Mouse (Mus musculus) erythroid progenitor cell, adult 5-6 weeks (primary cell): ENCODE data around the gene Ugt1a7c. TPM values are rescaled to one million over a fixed set of nuclear protein-coding genes. Genes with fewer than 3 reads are reported as not detected.

Source experiments
- ATAC-seq: replicated peaks from 2 replicates; pipeline ENCODE4 v1.8.0; 2016; ENCODE audit warnings: moderate number of reproducible peaks, mild to moderate bottlenecking, moderate TSS enrichment, inconsistent platforms; ENCODE audit not compliant: poor library complexity, low FRiP score, severe bottlenecking
- total RNA-seq, 2 experiments: library from RNA; stranded (forward) in 1 of 2; stranded (reverse) in 1 of 2; fragments of 150-400 nt in 1 of 2; fragments of 186-747, 209-891 nt in 1 of 2; gene quantifications; 2 replicates each; pipeline versions ENCODE4 v1.2.3 to v1.2.4; 2015 to 2017; ENCODE audit warnings: low replicate concordance in 2 of 2

Gene Ugt1a7c
- total RNA-seq, 2 experiments from 2014 or later = 7.5 to 11.5 TPM

DNA sequence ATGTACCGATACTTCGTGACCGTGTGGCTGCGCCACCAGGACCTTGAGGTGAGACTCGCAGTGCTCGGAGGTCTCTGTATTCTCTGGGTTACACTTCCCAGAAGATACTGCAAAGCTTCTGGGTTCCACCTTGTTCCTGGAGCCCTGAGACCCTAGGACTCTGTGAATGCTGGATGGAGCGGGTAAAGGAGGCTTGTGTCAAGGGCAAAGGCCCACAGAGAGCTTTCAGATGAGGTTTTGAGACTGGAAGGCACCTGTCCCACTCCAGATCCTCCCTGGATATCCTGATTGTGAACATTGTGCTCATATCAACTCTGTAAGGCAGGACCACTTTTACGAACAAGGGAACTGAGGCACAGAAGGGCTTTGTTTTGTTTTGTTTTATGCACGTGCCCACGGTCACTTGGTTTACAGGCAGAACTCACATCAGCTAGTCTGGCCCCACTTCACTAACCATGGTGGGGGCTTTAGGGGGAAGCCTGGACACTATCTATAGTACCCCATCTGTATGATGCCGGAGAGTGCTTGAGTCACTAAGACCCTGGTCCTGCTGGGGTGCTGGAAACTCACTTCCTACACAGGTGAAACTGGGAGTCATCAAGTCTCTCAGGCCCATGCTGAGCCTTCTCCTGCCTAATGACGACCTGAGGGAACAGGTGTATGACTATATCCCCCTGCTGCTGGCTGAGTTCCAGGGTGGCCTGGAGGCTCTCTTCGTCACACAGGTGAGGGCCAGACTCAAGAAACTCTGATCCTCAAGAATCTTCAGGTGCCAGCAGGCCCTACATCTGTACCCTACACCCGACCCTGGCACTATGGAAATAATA is 138.8 kb downstream of the Ugt1a7c start:
- no peak for ATAC-seq

- no peak for ATAC-seq
Measured at GRCm38 (mm10) chr1:88234248-88234610, 139.4 kb downstream of the Ugt1a7c start.

DNA sequence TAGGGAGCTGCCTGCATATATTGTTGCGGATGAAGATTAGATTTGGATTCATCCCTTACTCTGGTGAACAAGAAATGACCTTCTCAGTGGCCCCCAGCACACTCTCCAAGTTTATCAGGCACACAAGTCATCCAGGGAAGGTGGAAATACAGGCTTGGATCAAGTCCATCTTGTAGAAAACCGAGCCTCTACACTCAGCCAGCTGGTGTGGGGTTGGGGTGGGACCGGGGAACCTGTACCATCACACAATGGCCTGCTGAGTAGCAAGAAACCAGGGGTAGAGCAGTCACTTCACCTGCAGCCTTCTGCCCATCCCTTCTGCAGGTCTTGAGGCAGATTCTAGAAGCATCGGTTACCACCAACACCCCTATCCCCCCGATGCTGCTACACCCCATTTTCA is 139.8 kb downstream of the Ugt1a7c start:
- ATAC-seq = no peak

GRCm38 (mm10) chr1:88235046-88235893 is 140.4 kb downstream of the Ugt1a7c start:
- no peak; the same call in 1 of the 2 replicates for ATAC-seq

- no peak for ATAC-seq
Measured at GRCm38 (mm10) chr1:88235894-88236415, 141.1 kb downstream of the Ugt1a7c start.

DNA sequence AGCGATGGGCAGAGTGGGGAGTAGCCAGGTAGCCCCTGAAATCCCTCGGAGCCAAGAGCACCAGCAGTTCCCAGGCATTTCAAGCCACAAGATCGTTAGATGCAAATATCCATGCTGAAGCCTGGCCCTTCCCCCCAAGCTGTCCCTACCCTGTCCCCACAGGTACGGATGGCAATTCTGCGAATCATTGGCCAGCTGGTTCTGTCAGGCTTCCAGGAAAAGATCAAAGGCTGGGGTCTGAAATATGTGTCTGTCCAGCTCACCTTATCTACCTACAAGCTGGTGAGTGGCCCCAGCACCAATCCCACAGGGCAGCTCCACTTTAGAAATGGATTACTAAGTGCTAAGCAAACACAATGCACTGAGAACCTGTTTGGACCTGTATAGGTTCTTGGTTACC is 142.4 kb downstream of the Ugt1a7c start:
- ATAC-seq = no peak

GRCm38 (mm10) chr1:88238771-88239170 is 143.9 kb downstream of the Ugt1a7c start:
- no peak for ATAC-seq

DNA sequence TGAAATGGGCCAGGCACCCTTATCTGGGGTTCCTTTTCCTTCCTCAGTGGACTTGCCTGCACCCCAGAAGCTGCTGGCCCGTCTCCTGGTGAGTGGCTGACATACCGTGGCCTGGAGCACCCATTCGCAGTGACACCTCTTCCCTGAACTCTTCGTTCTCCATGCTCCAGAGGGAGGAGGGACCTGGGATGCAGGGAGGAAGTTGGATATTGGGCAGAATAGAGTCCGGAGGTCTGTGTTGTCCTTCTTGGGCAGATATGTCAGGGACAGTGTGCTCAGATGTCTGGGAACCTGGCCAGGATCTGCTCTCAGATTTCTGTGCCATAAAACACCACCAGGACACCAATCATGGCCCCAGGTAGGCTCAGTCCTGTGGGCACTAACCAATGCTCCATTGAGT is 145.2 kb downstream of the Ugt1a7c start:
- ATAC-seq = no peak

- no peak for ATAC-seq
Measured at GRCm38 (mm10) chr1:88240579-88240978, 145.7 kb downstream of the Ugt1a7c start.

DNA sequence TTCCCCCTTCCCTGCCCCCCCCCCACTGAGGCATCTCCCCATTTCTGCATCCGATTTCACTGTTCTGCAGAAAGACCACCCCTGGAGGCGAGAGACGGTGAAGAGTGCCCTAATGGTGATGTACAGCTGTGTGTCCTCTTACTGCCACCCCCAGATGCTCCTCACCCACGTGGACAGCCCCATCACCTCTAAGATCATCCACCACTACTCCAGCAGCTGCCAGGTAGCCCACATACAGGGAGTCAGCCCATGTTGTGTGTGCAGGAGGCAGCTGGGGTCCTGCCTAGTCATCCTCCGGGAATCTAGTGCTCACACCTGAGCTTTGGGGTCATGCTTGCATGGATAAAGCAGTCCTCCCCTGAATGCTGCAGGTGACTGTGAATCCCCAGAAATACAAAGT is 149.0 kb downstream of the Ugt1a7c start:
- ATAC-seq = no peak

- no peak for ATAC-seq
Measured at GRCm38 (mm10) chr1:88245881-88246280, 151.0 kb downstream of the Ugt1a7c start.

DNA sequence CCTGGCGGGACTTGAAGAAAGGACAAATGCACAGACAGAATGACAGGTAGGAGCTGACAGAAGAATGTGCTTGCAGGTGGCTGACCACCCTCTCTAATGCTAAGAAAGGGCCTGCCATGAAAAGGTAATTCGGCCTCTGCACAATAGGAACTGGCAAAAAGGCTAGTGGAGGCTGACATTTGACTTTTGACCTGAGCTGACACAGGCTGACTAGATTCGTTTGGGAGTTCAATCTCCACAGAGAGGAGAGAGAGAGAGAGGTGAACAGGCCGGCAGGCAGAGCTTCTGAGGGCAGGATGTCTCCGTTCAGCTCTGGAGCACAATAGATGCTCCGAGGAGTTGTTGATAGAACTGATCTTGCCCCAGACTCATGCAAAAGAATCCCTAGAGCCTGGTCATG is 151.5 kb downstream of the Ugt1a7c start:
- no peak for ATAC-seq

DNA sequence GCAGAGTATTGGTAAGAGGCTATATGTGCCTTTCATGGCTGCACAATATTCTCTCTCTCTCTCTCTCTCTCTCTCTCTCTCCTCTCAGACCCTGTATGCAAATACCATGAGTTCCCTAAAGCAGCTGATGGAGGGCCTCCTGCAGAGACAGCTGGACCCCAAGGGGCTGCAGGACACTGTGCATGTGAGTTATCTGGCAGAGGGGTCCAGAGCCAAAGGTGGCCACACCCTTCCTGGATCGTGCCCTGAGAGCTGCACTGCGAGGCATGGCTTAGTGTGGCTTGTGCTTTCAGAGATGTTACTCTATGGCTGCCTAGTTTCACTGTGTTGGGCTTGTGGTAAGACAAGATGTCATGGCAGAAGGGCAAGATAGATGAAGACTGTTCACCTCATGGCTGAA is 152.8 kb downstream of the Ugt1a7c start:
- ATAC-seq = no peak

DNA sequence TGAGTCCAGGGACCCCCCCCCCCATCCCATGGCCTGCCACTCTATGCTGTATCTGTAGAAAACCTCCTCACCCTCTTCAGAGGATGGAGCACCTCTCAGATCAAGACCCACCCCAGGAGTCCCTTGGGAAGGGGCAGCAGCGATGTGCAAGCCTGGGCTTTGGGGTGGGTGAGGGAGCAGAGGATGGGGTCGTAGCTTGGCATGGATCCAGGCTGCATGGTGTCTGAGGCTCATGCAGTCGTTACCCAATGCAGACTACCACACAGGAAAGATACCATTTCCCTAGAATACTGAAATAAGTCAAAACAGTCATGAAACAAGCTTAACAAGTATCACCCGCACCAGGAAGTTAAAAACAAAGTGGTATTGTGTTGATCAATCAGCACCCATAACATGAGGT is 153.8 kb downstream of the Ugt1a7c start:
- ATAC-seq = no peak

DNA sequence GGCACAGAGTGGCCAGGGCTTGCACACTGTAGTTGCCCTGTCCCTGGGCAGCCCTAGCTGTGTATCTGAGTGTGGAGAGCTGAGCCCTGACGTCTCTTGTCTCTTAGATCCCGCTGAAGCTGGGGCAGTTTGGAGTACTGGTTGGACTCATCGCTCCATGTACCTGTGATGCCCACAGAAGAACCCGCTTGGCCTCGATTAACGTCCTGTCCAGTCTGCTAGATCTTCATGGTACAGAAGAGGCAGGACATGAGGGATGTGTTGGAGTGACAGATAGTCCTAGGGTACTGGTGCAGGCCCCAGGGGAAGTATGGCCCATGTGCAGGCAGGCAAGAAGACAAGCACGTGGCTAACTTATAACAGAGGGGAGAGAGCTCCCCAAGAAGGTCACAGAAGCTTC is 154.7 kb downstream of the Ugt1a7c start:
- ATAC-seq = no peak

- no peak for ATAC-seq
Measured at GRCm38 (mm10) chr1:88250023-88250422, 155.2 kb downstream of the Ugt1a7c start.

DNA sequence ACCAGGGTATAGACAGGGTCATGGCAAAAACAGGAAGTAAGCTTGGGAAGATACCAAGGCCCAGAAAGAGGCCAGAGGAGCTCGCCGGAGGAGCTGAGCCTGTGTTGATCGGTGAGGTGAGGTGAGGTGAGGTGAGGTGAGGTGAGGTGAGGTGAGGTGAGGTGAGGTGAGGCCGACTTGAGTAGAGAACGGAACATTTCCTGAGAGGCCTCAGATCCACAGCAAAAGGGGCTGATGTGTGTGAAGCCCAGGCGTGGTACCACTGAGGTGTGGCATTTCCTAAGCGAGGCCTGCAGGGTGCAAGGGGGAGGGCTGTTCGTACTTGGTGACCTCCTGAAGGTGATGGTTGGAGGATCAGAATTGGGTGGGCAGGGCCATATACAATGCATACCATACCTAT is 158.2 kb downstream of the Ugt1a7c start:
- ATAC-seq = no peak

DNA sequence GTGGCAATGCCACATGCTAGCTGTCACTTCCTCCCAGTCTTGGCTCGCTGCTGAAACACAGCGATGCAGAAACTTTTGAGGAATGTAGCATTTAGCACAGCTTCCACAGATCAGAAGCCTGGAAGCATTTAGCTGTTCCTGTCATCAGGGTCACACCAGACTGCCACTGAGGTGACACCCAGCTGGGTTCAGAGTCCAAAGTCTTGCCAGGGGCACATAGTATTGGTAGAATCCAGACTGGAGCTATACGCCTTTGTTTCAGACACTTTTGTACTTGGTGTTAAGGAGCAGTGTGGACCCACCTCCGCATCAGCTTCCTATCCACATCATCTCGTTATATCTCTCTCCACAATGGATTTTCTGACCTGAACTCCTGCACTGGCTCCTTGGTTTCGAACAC is 158.7 kb downstream of the Ugt1a7c start:
- no peak for ATAC-seq

GRCm38 (mm10) chr1:88254793-88255465 is 160.1 kb downstream of the Ugt1a7c start:
- no peak for ATAC-seq

DNA sequence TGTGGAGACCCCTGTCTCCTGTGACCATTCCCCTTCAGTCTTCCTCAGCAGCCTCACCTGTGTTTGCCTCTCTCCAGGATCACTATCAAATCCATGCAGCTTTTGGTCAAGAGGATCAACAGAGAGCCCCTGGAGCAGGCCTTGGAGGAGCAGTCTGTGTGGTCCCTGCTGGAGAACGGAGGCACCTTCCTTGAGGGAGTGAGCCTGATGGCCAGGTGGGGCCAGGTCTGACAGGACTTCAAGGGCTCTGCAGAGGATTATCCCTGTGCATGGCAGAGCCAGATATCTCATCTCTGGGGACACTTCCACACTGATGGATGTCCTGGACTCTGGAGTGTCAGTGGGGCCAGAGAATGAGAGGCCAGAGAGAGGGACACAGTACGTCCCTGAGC is 160.6 kb downstream of the Ugt1a7c start:
- no peak for ATAC-seq
